Mouse (Mus musculus): ENCODE measurements around the gene Ascc3.

The Ascc3 gene

GRCm38 (mm10) chr10:50592355-50593293, at the start of gene Ascc3:
Gene Ascc3, plus strand, starts transcription at chr10:50592669.
- DNase-seq (ENCODE audit: extremely low spot score): peak; percentile 91

GRCm38 (mm10) chr10:50584721-50585120, 7.7 kb upstream of the Ascc3 start:
- DNase-seq (ENCODE audit: extremely low spot score): no peak

- no peak for DNase-seq (ENCODE audit: extremely low spot score)
Measured at GRCm38 (mm10) chr10:50586556-50586955, 5.9 kb upstream of the Ascc3 start.

- no peak for DNase-seq (ENCODE audit: extremely low spot score)
Measured at GRCm38 (mm10) chr10:50593371-50593770, 902 bp downstream of the Ascc3 start.

DNA sequence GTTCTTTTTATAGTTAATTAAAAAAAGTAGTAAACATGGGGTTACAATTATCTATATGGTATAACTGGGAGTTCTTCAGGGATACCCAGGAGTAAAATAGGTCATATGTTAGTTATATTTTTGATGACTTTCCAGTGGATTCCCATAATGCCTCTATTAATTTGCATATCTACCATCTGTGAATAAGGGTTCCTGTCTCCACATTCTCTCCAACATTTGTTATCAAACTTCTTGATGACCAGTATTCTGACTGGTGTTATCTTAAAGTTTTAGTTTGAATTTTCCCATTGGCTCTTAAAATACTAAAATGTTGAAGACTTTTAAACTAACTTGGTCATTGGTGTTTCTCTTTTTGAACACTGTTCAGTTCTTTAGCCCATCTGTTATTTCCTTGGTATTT, 2.9 kb downstream of the Ascc3 start:
- DNase-seq (ENCODE audit: extremely low spot score): no peak

- DNase-seq (ENCODE audit: extremely low spot score): no peak
Measured at GRCm38 (mm10) chr10:50604919-50605318, 12.4 kb downstream of the Ascc3 start.

DNA sequence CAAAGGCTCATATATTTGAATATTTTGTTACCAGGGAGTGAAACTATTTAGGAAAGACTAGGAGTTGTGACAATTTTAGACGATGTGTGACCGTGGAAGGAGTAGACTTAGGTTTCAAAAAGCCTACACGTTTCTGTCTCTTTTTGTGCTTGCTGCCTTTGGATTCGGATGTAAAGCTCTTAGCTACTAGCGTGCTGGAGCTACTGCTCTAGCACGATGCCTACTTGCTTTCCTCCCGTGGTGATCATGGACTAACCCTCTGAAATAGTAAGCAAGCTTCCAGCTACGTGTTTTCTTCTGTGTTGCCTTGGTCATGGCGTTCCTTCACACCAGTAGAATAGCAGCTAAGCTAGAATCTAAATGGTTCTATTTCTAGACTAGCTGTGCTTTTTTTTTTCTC, 21.4 kb downstream of the Ascc3 start:
- no peak for DNase-seq (ENCODE audit: extremely low spot score)

- DNase-seq (ENCODE audit: extremely low spot score): no peak
Measured at GRCm38 (mm10) chr10:50625874-50626273, 33.4 kb downstream of the Ascc3 start.

DNA sequence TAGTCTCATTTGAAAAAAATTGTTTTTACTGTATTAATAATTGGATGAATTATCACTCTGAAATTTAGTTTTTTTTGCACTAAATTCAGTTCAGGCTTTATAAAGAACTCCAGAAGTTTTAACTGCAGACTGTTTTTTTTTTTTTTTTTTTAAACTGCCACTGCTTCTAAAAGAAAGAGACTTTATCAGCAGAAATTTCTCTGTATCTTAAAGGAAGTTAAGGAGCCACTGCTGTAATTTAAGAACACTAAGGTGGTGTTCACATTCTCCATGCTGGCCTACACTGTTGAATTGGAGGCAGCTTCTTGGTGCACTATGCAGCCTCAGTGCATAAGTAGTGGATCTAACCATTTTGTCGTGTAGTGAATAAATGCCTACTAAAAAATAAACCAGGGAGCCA, 47.1 kb downstream of the Ascc3 start:
- no peak for DNase-seq (ENCODE audit: extremely low spot score)

DNA sequence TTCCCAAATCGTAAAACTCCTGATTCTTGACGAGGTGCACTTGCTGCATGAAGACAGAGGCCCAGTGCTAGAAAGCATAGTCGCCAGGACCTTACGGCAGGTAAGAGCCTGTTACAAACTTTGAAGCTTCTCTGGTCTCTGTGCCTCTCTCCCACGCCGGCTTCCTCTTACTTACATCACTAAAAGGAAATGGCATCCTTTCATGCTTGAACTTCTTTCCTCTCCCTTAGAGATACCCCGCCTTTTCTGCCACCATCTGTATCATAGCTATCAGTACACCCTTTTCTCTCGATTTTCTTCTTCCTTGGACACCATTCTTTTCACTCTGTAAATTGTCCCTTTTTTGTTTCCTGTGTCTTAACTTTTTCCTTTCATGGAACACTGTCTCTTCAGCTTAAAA, 58.1 kb downstream of the Ascc3 start:
- no peak for DNase-seq (ENCODE audit: extremely low spot score)

- DNase-seq (ENCODE audit: extremely low spot score): no peak
Measured at GRCm38 (mm10) chr10:50653551-50653950, 61.1 kb downstream of the Ascc3 start.

DNA sequence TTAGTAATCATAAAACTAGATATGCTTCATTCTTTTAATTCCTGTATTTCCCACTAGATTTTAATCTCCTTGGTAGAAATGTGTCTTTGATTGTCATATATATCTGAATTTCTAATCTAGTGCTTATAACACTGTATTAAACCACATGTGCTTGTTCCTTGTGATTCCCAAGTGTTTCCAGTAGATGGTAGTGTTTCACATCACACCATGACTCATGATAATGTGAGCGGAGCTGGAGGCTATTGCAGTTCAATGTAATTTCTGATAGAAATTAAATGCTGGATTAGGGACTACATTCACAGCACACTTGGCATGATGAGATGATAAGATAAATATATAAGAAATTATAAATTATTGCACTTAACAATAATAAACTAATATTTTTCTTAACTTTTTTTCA, 64.9 kb downstream of the Ascc3 start:
- DNase-seq (ENCODE audit: extremely low spot score): peak; percentile 15

DNA sequence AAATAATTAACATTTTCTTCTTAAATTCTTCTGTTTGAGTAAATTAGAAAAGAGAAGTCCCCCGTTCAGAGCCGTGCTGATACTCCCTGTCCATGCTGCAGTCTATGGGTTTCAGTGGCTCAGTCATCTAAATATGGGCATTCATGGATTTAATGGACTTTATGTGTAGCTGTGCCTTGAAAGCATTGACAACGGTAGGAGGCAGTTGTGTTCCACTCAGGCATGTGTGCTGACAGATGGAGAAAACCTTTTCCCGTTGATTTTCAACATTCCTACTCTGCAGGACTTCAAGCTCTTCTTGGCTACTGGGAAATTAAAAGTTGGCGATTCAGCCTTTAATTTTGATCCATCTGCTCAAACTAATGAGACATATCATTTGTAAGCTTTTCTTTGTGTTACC, 79.0 kb downstream of the Ascc3 start:
- no peak for DNase-seq (ENCODE audit: extremely low spot score)

DNA sequence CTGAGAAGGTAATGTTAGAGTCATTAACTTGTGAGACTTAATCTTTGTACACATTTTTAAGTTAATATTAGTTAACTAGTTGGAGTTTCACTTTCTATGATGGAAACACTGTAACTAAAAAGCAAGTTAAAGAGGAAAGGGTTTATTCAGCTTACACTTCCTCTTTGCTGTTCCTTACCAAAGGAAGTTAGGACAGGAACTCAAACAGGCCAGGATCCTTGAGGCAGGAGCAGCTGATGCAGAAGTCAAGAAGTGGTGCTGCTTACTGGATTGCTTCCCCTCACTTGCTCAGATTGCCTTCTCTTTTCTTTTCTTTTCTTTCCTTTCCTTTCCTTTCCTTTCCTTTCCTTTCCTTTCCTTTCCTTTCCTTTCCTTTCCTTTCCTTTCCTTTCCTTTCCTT, 97.9 kb downstream of the Ascc3 start:
- DNase-seq (ENCODE audit: extremely low spot score): no peak

- peak; percentile 10 for DNase-seq (ENCODE audit: extremely low spot score)
Measured at GRCm38 (mm10) chr10:50698836-50699433, 106.5 kb downstream of the Ascc3 start.

- no peak for DNase-seq (ENCODE audit: extremely low spot score)
Measured at GRCm38 (mm10) chr10:50701736-50702135, 109.3 kb downstream of the Ascc3 start.

- no peak for DNase-seq (ENCODE audit: extremely low spot score)
Measured at GRCm38 (mm10) chr10:50702361-50702760, 109.9 kb downstream of the Ascc3 start.

GRCm38 (mm10) chr10:50704202-50704601, 111.7 kb downstream of the Ascc3 start:
- peak; percentile 34 for DNase-seq (ENCODE audit: extremely low spot score)

DNA sequence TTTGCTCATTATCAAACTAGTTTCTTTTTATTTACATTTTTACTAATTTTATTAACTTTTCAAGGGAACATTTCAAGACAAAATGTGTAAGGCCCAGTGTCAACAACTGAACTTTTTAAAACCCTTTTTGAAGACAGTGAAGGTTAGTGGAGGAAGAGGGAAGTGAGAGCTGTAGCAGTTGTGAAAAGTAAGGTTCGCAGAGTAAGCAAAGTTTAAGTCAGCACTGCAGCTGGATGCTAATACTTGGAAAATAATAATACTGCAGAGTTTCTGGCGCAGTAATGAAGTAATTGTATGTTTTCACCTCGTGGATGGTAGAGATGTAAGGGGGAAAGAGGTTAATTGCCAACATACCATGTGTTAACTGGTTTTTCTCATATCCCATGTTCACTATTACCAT, 112.4 kb downstream of the Ascc3 start:
- no peak for DNase-seq (ENCODE audit: extremely low spot score)

- DNase-seq (ENCODE audit: extremely low spot score): no peak
Measured at GRCm38 (mm10) chr10:50711286-50711685, 118.8 kb downstream of the Ascc3 start.

- no peak for DNase-seq (ENCODE audit: extremely low spot score)
Measured at GRCm38 (mm10) chr10:50711765-50712164, 119.3 kb downstream of the Ascc3 start.

GRCm38 (mm10) chr10:50733459-50733858, 141.0 kb downstream of the Ascc3 start:
- DNase-seq (ENCODE audit: extremely low spot score): no peak

- DNase-seq (ENCODE audit: extremely low spot score): no peak
Measured at GRCm38 (mm10) chr10:50762069-50762468, 169.6 kb downstream of the Ascc3 start.
